Mouse (Mus musculus) forebrain, embryonic 11.5 days (tissue): ENCODE results near the gene Gm13199. TPM values are rescaled to one million over a fixed set of nuclear protein-coding genes. Genes with fewer than 3 reads are reported as not detected.
A peak's percentile ranks its signal among the peaks of the same experiment; 100 is the strongest.

Experiments
- ATAC-seq: fragments of 200-750 bp; cut with Nextera tagmentation; replicated peaks from 2 replicates; pipeline ENCODE4 v1.8.0; 2017; ENCODE audit warnings: moderate TSS enrichment; ENCODE audit not compliant: low FRiP score
- DNase-seq: peaks from one replicate; pipeline ENCODE4 v3.0.0-alpha.2; 2017; ENCODE audit warnings: low spot score
- H3K27ac ChIP-seq: fragments of 300-500 bp; sonication (generic); 2 replicates; pipeline ENCODE4 v1.5.1; 2014; ENCODE audit warnings: low read depth, low read length
- H3K27me3 ChIP-seq: fragments of 300-500 bp; sonication (generic); 2 replicates; pipeline ENCODE4 v1.6.1; 2014; ENCODE audit warnings: mild to moderate bottlenecking, low read length, mixed read lengths; ENCODE audit not compliant: control insufficient read depth, insufficient read depth
- H3K36me3 ChIP-seq: fragments of 300-500 bp; sonication (generic); 2 replicates; pipeline ENCODE4 v1.6.1; 2014; ENCODE audit warnings: mild to moderate bottlenecking, low read length, moderate library complexity, mixed read lengths; ENCODE audit not compliant: control insufficient read depth, insufficient read depth
- H3K4me1 ChIP-seq: fragments of 300-500 bp; sonication (generic); replicated peaks from 2 replicates; pipeline ENCODE4 v1.6.1; 2014; ENCODE audit warnings: low read length, mixed read lengths; ENCODE audit not compliant: control insufficient read depth, insufficient read depth
- H3K4me2 ChIP-seq: fragments of 300-500 bp; sonication (generic); 2 replicates; pipeline ENCODE4 v1.6.1; 2014; ENCODE audit warnings: low read depth, mild to moderate bottlenecking, low read length, moderate library complexity, mixed read lengths; ENCODE audit not compliant: severe bottlenecking
- H3K4me3 ChIP-seq: fragments of 300-500 bp; sonication (generic); 2 replicates; pipeline ENCODE4 v1.5.1; 2014; ENCODE audit warnings: low read depth, low read length
- H3K9ac ChIP-seq: fragments of 300-500 bp; sonication (generic); 2 replicates; pipeline ENCODE4 v1.6.1; 2014; ENCODE audit warnings: low read length
- H3K9me3 ChIP-seq: fragments of 300-500 bp; sonication (generic); 2 replicates; pipeline ENCODE4 v1.6.1; 2016; ENCODE audit warnings: low read length, mixed read lengths; ENCODE audit not compliant: control insufficient read depth
- WGBS: fragments of 180-500 bp; shearing (Covaris S2); extraction: QIAGEN DNeasy Blood & Tissue Kit; methylation state at CpG from one replicate; pipeline ENCODE4 v1.1.7; 2014; 5-methylcytosine and 5-hydroxymethylcytosine counted together
- polyA plus RNA-seq: library from polyadenylated mRNA; unstranded; fragments of >200 nt; fragmentation: Nextera tagmentation; extraction: Ambion mirVana; gene quantifications from 2 replicates; pipeline ENCODE4 v1.2.1, GENCODE M21; 2014

Gm13199 gene
- polyA plus RNA-seq, 1 experiment from 2014 or later: 2.9 TPM

DNA sequence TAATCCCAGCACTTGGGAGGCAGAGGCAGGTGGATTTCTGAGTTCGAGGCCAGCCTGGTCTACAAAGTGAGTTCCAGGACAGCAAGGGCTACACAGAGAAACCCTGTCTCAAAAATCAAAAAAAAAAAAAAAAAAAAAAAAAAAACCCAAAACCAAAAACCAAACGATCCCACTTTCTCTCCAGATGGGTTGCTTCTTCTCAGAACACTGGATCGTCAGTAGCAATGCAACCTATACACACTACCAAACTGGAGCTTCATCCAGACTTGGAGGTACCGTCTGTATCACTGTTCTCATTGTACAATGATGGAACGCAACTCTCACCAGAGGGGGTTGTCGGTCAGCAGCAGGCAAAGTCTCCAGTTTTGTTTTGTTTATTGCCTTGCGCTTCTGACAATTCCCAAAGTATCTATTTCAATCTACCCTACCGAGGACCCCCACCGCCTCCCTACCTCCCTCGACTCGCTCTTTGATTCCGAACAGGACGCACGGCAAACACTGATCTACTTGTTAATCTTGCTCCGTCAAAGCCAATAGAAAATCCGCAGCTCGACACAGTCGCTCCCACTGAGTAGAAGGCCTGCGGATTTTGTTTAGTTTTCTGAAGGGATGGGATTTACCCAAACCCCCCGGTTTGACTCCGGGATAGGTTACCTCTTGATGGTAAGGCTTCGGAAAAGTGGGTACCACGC lies 18.4 kb downstream of the Gm13199 start:
- Histone ChIP-seq H3K4me1 (no peaks in the 10 kb centered on the region), H3K36me3 (peaks cover 12% of the 10 kb centered on the region), H3K27me3 (no peaks in the 10 kb centered on the region), H3K4me2 (peak overlapping the region; percentile 65), H3K4me3 (peak overlapping the region; percentile 79), H3K9ac (peak overlapping the region; percentile 77), H3K9me3 (no peaks in the 10 kb centered on the region), H3K27ac (peak overlapping the region; percentile 71)
- 4% methylated on average over 23 of the region's 23 CpGs for WGBS
- no peak for DNase-seq
- no peak for ATAC-seq

DNA sequence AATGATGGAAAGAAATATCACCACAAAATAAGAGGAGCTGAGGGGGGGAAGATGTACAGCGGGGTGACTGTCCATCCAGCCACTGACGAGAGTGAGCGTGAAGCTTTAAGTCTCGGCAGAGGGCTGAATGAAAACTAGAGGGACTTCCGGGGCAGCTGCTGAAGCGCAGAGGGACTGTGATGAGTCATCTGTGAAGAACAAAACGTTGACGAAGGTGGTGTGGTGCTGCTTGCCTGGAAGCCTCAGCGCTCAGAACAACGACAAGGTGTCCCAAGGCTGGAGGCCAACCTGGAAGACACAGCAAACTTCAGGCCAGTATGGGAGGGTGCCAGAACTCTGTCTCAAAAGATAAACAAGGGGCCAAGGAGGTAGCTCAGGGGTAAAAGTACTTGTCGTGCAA lies 21.9 kb downstream of the Gm13199 start:
- no peak for ATAC-seq
- H3K27me3 ChIP-seq: no peaks in the 10 kb centered on the region
- H3K9me3 ChIP-seq: no peaks in the 10 kb centered on the region
- DNase-seq: no peak
- H3K4me1 ChIP-seq: no peaks in the 10 kb centered on the region
- peaks cover 15% of the 10 kb centered on the region for H3K36me3 ChIP-seq
- H3K4me2 ChIP-seq: no peak overlapping the region
- H3K4me3 ChIP-seq: no peak overlapping the region
- no peak overlapping the region for H3K9ac ChIP-seq
- 96% methylated on average over 11 of the region's 11 CpGs for WGBS
- H3K27ac ChIP-seq: no peak overlapping the region

DNA sequence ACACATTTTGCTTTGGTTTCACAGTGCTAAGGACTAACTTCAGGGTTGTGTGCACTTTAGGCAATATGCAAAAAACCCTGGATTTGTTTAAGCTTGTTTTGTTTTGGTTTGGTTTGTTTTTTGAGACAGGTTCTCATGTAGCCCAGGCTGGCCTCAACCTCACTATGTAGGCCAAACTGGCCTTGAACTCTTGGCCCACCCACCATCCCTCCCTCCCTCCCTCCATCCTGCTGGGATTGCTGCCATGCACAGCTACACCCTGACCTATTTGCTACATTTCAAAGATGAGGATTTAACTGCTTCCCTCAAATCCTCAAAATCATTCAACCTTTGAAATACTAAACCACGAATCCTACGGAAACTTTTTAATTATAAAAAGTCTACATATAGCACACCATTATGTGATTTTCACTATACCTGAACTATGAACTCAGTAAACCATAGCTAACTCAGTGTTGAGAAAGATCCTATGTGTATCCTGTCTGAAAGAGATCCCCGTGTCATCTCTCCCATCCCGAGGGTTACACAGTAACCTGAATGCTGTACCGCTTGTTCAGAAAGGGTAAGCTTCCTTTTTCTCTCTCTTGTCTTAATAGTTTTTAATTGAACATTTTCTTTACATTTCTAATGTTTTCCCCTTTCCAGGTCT lies 37.3 kb downstream of the Gm13199 start:
- no peaks in the 10 kb centered on the region for H3K27me3 ChIP-seq
- H3K9me3 ChIP-seq: no peaks in the 10 kb centered on the region
- no peaks in the 10 kb centered on the region for H3K4me1 ChIP-seq
- H3K9ac ChIP-seq: no peak overlapping the region
- no peak overlapping the region for H3K27ac ChIP-seq
- no peak overlapping the region for H3K4me3 ChIP-seq
- no peak overlapping the region for H3K4me2 ChIP-seq
- ATAC-seq (no peak), DNase-seq (no peak)
- H3K36me3 ChIP-seq: peaks cover 5% of the 10 kb centered on the region; the same call in 1 of the 2 replicates
- WGBS: 95% methylated on average over 5 of the region's 5 CpGs

DNA sequence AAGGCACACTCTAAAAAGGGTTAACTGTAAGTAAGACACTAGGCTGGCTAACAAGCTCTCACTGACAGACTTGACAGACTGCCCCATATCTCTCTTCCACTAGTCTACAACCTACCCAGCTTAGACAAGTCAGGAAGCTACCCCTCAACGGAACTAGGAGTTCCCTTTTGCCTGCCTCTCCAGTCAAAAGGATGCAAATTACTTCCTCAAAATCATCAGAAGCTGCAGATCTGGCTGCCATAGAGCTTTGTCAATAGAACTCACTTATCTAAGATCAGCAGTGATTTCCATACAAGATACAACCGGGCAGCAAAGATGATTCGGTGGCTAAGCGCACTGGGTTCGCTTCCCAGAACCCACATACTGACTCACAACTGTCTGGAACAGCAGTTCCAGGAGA lies 38.0 kb downstream of the Gm13199 start:
- WGBS: 87% methylated on average over 5 of the region's 5 CpGs
- ATAC-seq (no peak), DNase-seq (no peak)
- H3K36me3 ChIP-seq: peaks cover 7% of the 10 kb centered on the region; the same call in 1 of the 2 replicates
- H3K4me2 ChIP-seq: no peak overlapping the region
- H3K27ac ChIP-seq: no peak overlapping the region
- H3K4me3 ChIP-seq: no peak overlapping the region
- H3K4me1 ChIP-seq: no peaks in the 10 kb centered on the region
- H3K27me3 ChIP-seq: no peaks in the 10 kb centered on the region
- no peak overlapping the region for H3K9ac ChIP-seq
- H3K9me3 ChIP-seq: no peaks in the 10 kb centered on the region

DNA sequence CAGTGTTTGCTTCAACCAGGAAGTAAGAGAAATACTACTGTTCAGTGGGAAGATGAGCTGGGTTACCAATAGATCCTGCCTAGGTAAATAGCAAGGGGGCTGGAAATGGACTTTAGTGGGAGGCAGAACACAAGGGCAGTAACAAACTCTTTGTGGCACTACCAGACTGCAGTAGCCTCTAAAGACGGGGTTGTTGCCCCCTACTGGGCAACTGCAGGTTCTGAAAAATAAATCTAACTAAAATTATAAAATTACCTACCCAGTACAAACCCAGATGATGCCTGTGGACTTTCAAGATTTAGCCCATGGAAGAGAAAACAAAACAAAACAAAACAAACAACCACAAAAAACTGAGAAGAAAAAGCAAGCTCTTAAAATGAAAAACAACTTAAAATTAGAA lies 38.5 kb downstream of the Gm13199 start:
- 30% methylated on average over 1 of the region's 1 CpGs for WGBS
- DNase-seq: no peak
- no peaks in the 10 kb centered on the region for H3K9me3 ChIP-seq
- H3K4me1 ChIP-seq: no peaks in the 10 kb centered on the region
- no peak overlapping the region for H3K4me2 ChIP-seq
- no peak for ATAC-seq
- no peak overlapping the region for H3K27ac ChIP-seq
- no peaks in the 10 kb centered on the region for H3K27me3 ChIP-seq
- no peak overlapping the region for H3K9ac ChIP-seq
- H3K4me3 ChIP-seq: no peak overlapping the region
- peaks cover 7% of the 10 kb centered on the region; the same call in 1 of the 2 replicates for H3K36me3 ChIP-seq

DNA sequence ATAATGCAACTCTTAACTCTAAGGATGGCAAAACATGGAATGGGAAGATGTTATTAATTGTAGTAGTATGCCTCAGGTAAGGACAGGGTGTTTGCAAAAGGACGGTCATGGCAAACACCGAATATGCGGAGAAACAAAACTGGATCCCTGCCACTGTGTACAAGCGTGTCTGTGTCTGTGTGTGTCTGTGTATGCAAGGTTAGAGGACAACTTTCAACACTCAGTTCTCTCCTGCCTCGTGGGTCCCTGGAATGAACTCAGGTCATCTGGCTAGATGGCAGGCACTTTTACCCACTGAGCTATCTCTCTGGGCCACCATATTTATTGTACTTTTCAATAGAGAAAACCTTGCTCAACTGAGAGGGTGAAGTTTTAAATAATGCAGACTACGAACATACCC lies 40.3 kb downstream of the Gm13199 start:
- Histone ChIP-seq H3K4me3 (no peak overlapping the region), H3K9ac (no peak overlapping the region), H3K36me3 (peaks cover 9% of the 10 kb centered on the region; the same call in 1 of the 2 replicates), H3K9me3 (no peaks in the 10 kb centered on the region), H3K27ac (no peak overlapping the region), H3K4me1 (no peaks in the 10 kb centered on the region), H3K4me2 (no peak overlapping the region), H3K27me3 (no peaks in the 10 kb centered on the region)
- WGBS: 96% methylated on average over 6 of the region's 6 CpGs
- DNase-seq (no peak), ATAC-seq (no peak)

DNA sequence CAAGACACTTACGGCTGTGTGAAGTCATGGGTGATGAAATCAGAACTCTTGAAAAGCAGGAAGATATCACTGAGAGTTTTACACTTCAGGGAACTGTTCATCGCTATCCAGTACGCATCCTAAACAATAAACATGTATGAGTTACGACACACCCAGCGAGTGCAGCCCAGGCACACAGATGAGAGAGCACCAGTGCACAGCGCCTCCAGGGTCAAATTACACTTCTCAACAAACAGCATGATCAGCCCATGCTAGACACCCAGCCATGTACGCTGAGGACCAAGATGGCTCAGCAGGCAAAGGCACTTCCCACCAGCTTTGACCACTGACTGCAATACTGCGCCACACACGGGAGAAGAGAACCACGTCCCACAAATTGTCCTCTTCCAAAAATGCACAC lies 41.5 kb downstream of the Gm13199 start:
- DNase-seq (no peak), ATAC-seq (no peak)
- H3K27ac ChIP-seq: no peak overlapping the region
- no peak overlapping the region for H3K4me3 ChIP-seq
- no peaks in the 10 kb centered on the region for H3K4me1 ChIP-seq
- H3K9me3 ChIP-seq: no peaks in the 10 kb centered on the region
- H3K27me3 ChIP-seq: no peaks in the 10 kb centered on the region
- no peak overlapping the region for H3K9ac ChIP-seq
- 94% methylated on average over 10 of the region's 10 CpGs for WGBS
- peaks cover 9% of the 10 kb centered on the region for H3K36me3 ChIP-seq
- no peak overlapping the region for H3K4me2 ChIP-seq
